ENCODE assay signal across 20 mouse cellular contexts in genomic region chr3:52264354-52264753, GRCm38 (mm10). TPM values are rescaled to one million over a fixed set of nuclear protein-coding genes. Genes with fewer than 3 reads are reported as not detected.
DNase-seq lines count a peak whose midpoint lies in the region.
"Had no signal": no experiment of that assay in that cellular context is flagged by ENCODE, and none has a peak within 500 bp of the region (broad histone marks: within the 10 kb centered on the region; RNA-seq: fewer than 3 reads in every experiment).

No protein-coding gene starts in this region.

- DNase-seq in layer of hippocampus, adult 11-12 months (ENCODE audit: low spot score) = peak; percentile 61
- DNase-seq in layer of hippocampus, postnatal 10 days (ENCODE audit: low spot score in 2 of 2) = no peak
- DNase-seq in brain, embryonic 18.5 days (ENCODE audit: low read depth, low spot score) = peak; percentile 49
- DNase-seq in layer of hippocampus, adult 9-10 months (ENCODE audit: low spot score) = peak; percentile 57
- DNase-seq in ovary, postnatal 36 days (ENCODE audit: low spot score) = no peak
- DNase-seq in cerebellum, adult 8-10 months = no peak
- DNase-seq: adrenal gland, postnatal 36 days; B cell, adult 2 months; cerebellum, adult 11 months; cerebellum, postnatal 10 days; gastrocnemius, postnatal 10 days; heart, postnatal 14 days; kidney, adult 11 months; kidney, postnatal 25 days; liver; lung, embryonic 14.5 days; lung, postnatal 36 days; right cerebral cortex, adult 18-20 months; right cerebral cortex, postnatal 4 days; thymus, postnatal 4 days had no signal

RNA-seq across cellular contexts. Expression of gene Foxo1, which starts 3.8 kb away (rescaled TPM):
- 10 to 100 TPM; 20.6 to 24.5 TPM for total RNA-seq in layer of hippocampus, postnatal 10 days (2021)

Comparison
In these comparisons a context has a peak if more than half of its experiments do, and no peak if none do; other contexts are left out.
1. DNase-seq: peak in layer of hippocampus, adult 11-12 months (single experiment), brain, embryonic 18.5 days (single experiment) and layer of hippocampus, adult 9-10 months (single experiment); none in layer of hippocampus, postnatal 10 days (0 of 2), ovary, postnatal 36 days (single experiment) and cerebellum, adult 8-10 months (single experiment).